Mouse (Mus musculus): Measurements from ENCODE around the gene Taf4.

The Taf4 gene

GRCm38 (mm10) chr2:179982715-179983114, 6.3 kb upstream of the Taf4 start:
- no peak for DNase-seq (ENCODE audit: low spot score)

- peak; percentile 57 for DNase-seq (ENCODE audit: low spot score)
Observed at GRCm38 (mm10) chr2:179980616-179981015, 4.2 kb upstream of the Taf4 start.

- peak; percentile 71 for DNase-seq (ENCODE audit: low spot score)
Observed at GRCm38 (mm10) chr2:179979836-179980235, 3.4 kb upstream of the Taf4 start.

- no peak for DNase-seq (ENCODE audit: low spot score)
Observed at GRCm38 (mm10) chr2:179978250-179978649, 1.8 kb upstream of the Taf4 start.

- DNase-seq (ENCODE audit: low spot score), result peak; percentile 47
Observed at GRCm38 (mm10) chr2:179977344-179978025, 1.0 kb upstream of the Taf4 start.

- DNase-seq (ENCODE audit: low spot score), result no peak
Observed at GRCm38 (mm10) chr2:179976295-179976627, 185 bp downstream of the Taf4 start.

- DNase-seq (ENCODE audit: low spot score), result peak; percentile 36
Observed at GRCm38 (mm10) chr2:179975851-179976250, 595 bp downstream of the Taf4 start.

GRCm38 (mm10) chr2:179974651-179975471, 1.6 kb downstream of the Taf4 start:
- peak; percentile 30 for DNase-seq (ENCODE audit: low spot score)

- DNase-seq (ENCODE audit: low spot score), result no peak
Observed at GRCm38 (mm10) chr2:179973871-179974628, 2.4 kb downstream of the Taf4 start.

GRCm38 (mm10) chr2:179972406-179972805, 4.0 kb downstream of the Taf4 start:
- no peak for DNase-seq (ENCODE audit: low spot score)

- DNase-seq (ENCODE audit: low spot score), result no peak
Observed at GRCm38 (mm10) chr2:179971891-179972290, 4.6 kb downstream of the Taf4 start.

- no peak for DNase-seq (ENCODE audit: low spot score)
Observed at GRCm38 (mm10) chr2:179969137-179969536, 7.3 kb downstream of the Taf4 start.

GRCm38 (mm10) chr2:179967633-179968032, 8.8 kb downstream of the Taf4 start:
- no peak for DNase-seq (ENCODE audit: low spot score)

- DNase-seq (ENCODE audit: low spot score), result no peak
Observed at GRCm38 (mm10) chr2:179961420-179961819, 15.0 kb downstream of the Taf4 start.

- DNase-seq (ENCODE audit: low spot score), result no peak
Observed at GRCm38 (mm10) chr2:179960327-179960726, 16.1 kb downstream of the Taf4 start.

GRCm38 (mm10) chr2:179959391-179959790, 17.1 kb downstream of the Taf4 start:
- DNase-seq (ENCODE audit: low spot score), result peak; percentile 16

- DNase-seq (ENCODE audit: low spot score), result no peak
Observed at GRCm38 (mm10) chr2:179951542-179952524, 24.6 kb downstream of the Taf4 start.

GRCm38 (mm10) chr2:179948820-179949219, 27.6 kb downstream of the Taf4 start:
- DNase-seq (ENCODE audit: low spot score), result no peak

GRCm38 (mm10) chr2:179947607-179948006, 28.8 kb downstream of the Taf4 start:
- DNase-seq (ENCODE audit: low spot score), result no peak

- no peak for DNase-seq (ENCODE audit: low spot score)
Observed at GRCm38 (mm10) chr2:179946496-179946895, 29.9 kb downstream of the Taf4 start.

GRCm38 (mm10) chr2:179945051-179945450, 31.4 kb downstream of the Taf4 start:
- DNase-seq (ENCODE audit: low spot score), result no peak

GRCm38 (mm10) chr2:179941696-179942095, 34.8 kb downstream of the Taf4 start:
- DNase-seq (ENCODE audit: low spot score), result no peak
